Mouse (Mus musculus): ENCODE measurements around the gene Hhipl2. TPM values are rescaled to one million over a fixed set of nuclear protein-coding genes. Genes with fewer than 3 reads are reported as not detected.

Gene Hhipl2
- polyA plus RNA-seq, 1 experiment from 2014 or later, result not detected

- no peak overlapping the region for H3K27ac ChIP-seq (ENCODE audit: low read depth, low read length)
- H3K36me3 ChIP-seq (ENCODE audit: control insufficient read depth, insufficient read depth), result no peaks in the 10 kb centered on the region
- no peaks in the 10 kb centered on the region for H3K4me1 ChIP-seq (replicated peaks; ENCODE audit: control insufficient read depth, insufficient read depth, low read length)
- no peak overlapping the region for H3K4me3 ChIP-seq (ENCODE audit: low read depth, low read length)
- no peaks in the 10 kb centered on the region for H3K9me3 ChIP-seq (ENCODE audit: control insufficient read depth)
- no peak overlapping the region for H3K4me2 ChIP-seq (replicated peaks; ENCODE audit: low read depth)
- no peak for TF ChIP-seq CTCF (IDR thresholded peaks at IDR 0.05; ENCODE audit: low read depth)
- no peak overlapping the region for H3K9ac ChIP-seq (ENCODE audit: low read depth, low read length)
- no peaks in the 10 kb centered on the region for H3K27me3 ChIP-seq (replicated peaks; ENCODE audit: control insufficient read depth, insufficient read depth, low read length)
- no peak for ATAC-seq
- 89% methylated on average over 7 of the region's 7 CpGs for WGBS
These were observed 1.7 kb downstream of the Hhipl2 start for GRCm38 (mm10) chr1:183419741-183420140.

- no peak overlapping the region for H3K9ac ChIP-seq (ENCODE audit: low read depth, low read length)
- H3K4me1 ChIP-seq (replicated peaks; ENCODE audit: control insufficient read depth, insufficient read depth, low read length), result no peaks in the 10 kb centered on the region
- H3K4me3 ChIP-seq (ENCODE audit: low read depth, low read length), result no peak overlapping the region
- no peak for ATAC-seq
- no peak for TF ChIP-seq CTCF (IDR thresholded peaks at IDR 0.05; ENCODE audit: low read depth)
- no peaks in the 10 kb centered on the region for H3K9me3 ChIP-seq (ENCODE audit: control insufficient read depth)
- no peak overlapping the region for H3K4me2 ChIP-seq (replicated peaks; ENCODE audit: low read depth)
- H3K36me3 ChIP-seq (ENCODE audit: control insufficient read depth, insufficient read depth), result no peaks in the 10 kb centered on the region
- 81% methylated on average over 10 of the region's 10 CpGs for WGBS
- H3K27me3 ChIP-seq (replicated peaks; ENCODE audit: control insufficient read depth, insufficient read depth, low read length), result no peaks in the 10 kb centered on the region
- H3K27ac ChIP-seq (ENCODE audit: low read depth, low read length), result no peak overlapping the region
These were observed 2.3 kb downstream of the Hhipl2 start for GRCm38 (mm10) chr1:183420296-183420695.

GRCm38 (mm10) chr1:183424100-183424499 lies 6.1 kb downstream of the Hhipl2 start:
- Histone ChIP-seq H3K4me3 (ENCODE audit: low read depth, low read length) (no peak overlapping the region), H3K9me3 (ENCODE audit: control insufficient read depth) (no peaks in the 10 kb centered on the region), H3K9ac (ENCODE audit: low read depth, low read length) (no peak overlapping the region), H3K27me3 (replicated peaks; ENCODE audit: control insufficient read depth, insufficient read depth, low read length) (no peaks in the 10 kb centered on the region), H3K4me1 (replicated peaks; ENCODE audit: control insufficient read depth, insufficient read depth, low read length) (no peaks in the 10 kb centered on the region), H3K36me3 (ENCODE audit: control insufficient read depth, insufficient read depth) (no peaks in the 10 kb centered on the region), H3K27ac (ENCODE audit: low read depth, low read length) (no peak overlapping the region), H3K4me2 (replicated peaks; ENCODE audit: low read depth) (no peak overlapping the region)
- no peak for ATAC-seq
- WGBS, result 92% methylated on average over 7 of the region's 7 CpGs
- peak; percentile 20; the same call in 1 of the 2 replicates for TF ChIP-seq CTCF (IDR thresholded peaks at IDR 0.05; ENCODE audit: low read depth)

DNA sequence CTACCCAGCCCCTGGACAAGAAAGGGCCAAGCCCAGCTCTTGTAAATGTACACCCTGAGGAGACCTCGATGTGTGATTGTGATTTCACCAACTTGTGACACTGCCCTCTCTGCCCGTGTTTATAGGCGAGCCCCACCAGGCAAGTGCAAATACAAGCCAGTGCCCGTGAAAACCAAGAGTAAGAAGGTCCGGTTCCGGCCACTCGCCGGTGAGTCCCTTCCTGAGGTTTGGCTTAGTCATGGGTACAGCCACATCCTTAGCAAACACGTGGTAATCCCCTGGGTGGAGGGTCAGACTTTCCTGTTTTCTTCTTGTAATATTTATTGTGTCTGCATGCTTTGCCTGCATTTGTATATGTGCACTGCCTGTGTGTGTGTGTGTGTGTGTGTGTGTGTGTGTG lies 16.9 kb downstream of the Hhipl2 start:
- no peak for ATAC-seq
- no peaks in the 10 kb centered on the region; the same call in 1 of the 2 replicates for H3K4me1 ChIP-seq (replicated peaks; ENCODE audit: control insufficient read depth, insufficient read depth, low read length)
- H3K4me3 ChIP-seq (ENCODE audit: low read depth, low read length), result no peak overlapping the region
- H3K36me3 ChIP-seq (ENCODE audit: control insufficient read depth, insufficient read depth), result no peaks in the 10 kb centered on the region
- no peaks in the 10 kb centered on the region for H3K27me3 ChIP-seq (replicated peaks; ENCODE audit: control insufficient read depth, insufficient read depth, low read length)
- H3K9me3 ChIP-seq (ENCODE audit: control insufficient read depth), result no peaks in the 10 kb centered on the region
- no peak overlapping the region for H3K4me2 ChIP-seq (replicated peaks; ENCODE audit: low read depth)
- no peak overlapping the region for H3K9ac ChIP-seq (ENCODE audit: low read depth, low read length)
- no peak overlapping the region for H3K27ac ChIP-seq (ENCODE audit: low read depth, low read length)
- 84% methylated on average over 9 of the region's 9 CpGs for WGBS
- no peak for TF ChIP-seq CTCF (IDR thresholded peaks at IDR 0.05; ENCODE audit: low read depth)

- H3K4me1 ChIP-seq (replicated peaks; ENCODE audit: control insufficient read depth, insufficient read depth, low read length), result no peaks in the 10 kb centered on the region; the same call in 1 of the 2 replicates
- peak overlapping the region; percentile 35; the same call in 1 of the 2 replicates for H3K27ac ChIP-seq (ENCODE audit: low read depth, low read length)
- ATAC-seq, result peak; percentile 92
- no peaks in the 10 kb centered on the region for H3K36me3 ChIP-seq (ENCODE audit: control insufficient read depth, insufficient read depth)
- WGBS, result 20% methylated on average over 22 of the region's 22 CpGs
- peak overlapping the region; percentile 26 for H3K4me3 ChIP-seq (ENCODE audit: low read depth, low read length)
- 0 out of 2 replicates have a peak overlapping the region, but pooled peaks have one; percentile 22 for H3K9ac ChIP-seq (ENCODE audit: low read depth, low read length)
- no peaks in the 10 kb centered on the region for H3K9me3 ChIP-seq (ENCODE audit: control insufficient read depth)
- TF ChIP-seq CTCF (IDR thresholded peaks at IDR 0.05; ENCODE audit: low read depth), result peak; percentile 95
- no peaks in the 10 kb centered on the region for H3K27me3 ChIP-seq (replicated peaks; ENCODE audit: control insufficient read depth, insufficient read depth, low read length)
- peak overlapping the region; percentile 59 for H3K4me2 ChIP-seq (replicated peaks; ENCODE audit: low read depth)
These were observed 21.0 kb downstream of the Hhipl2 start for GRCm38 (mm10) chr1:183439036-183439435.

DNA sequence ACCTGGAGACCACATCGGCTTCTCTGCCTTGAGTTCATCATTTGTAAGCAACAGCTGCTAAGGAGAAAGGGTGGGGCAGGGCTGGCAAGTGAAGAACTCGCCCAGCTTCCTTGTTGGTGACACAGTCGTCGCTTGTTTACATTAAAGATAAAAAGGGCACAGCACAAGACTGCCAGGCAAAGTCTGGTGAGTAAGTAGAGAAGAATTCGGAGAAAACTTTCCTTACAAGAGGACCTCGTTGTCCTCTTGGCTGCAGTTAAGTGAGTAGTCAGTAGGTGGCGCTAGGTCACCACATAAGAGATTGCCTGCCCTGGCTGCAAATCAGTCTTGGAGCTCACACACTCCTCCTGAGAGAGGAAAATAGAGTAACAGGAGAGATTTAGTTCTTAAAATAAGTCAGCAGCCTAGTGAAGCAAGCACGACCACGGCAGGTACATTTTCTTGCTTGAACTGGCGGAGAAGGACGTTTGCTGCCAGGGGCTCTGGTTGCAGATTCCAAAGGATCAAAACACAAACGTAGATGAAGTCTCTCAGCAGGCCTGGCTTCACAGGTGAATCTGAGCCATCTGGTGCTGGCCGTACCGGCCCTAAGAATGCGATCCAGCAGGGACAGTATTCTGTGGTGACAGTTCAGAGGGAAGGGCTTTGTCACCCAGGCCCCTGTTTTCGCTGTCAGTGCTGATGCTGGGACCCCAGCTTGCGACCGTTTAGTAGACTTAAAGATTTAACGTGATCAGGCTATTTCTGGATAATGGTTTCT lies 24.2 kb downstream of the Hhipl2 start:
- Histone ChIP-seq H3K4me2 (replicated peaks; ENCODE audit: low read depth) (no peak overlapping the region), H3K4me3 (ENCODE audit: low read depth, low read length) (no peak overlapping the region), H3K9me3 (ENCODE audit: control insufficient read depth) (no peaks in the 10 kb centered on the region), H3K27me3 (replicated peaks; ENCODE audit: control insufficient read depth, insufficient read depth, low read length) (no peaks in the 10 kb centered on the region), H3K4me1 (replicated peaks; ENCODE audit: control insufficient read depth, insufficient read depth, low read length) (no peaks in the 10 kb centered on the region; the same call in 1 of the 2 replicates), H3K36me3 (ENCODE audit: control insufficient read depth, insufficient read depth) (no peaks in the 10 kb centered on the region), H3K9ac (ENCODE audit: low read depth, low read length) (no peak overlapping the region), H3K27ac (ENCODE audit: low read depth, low read length) (no peak overlapping the region)
- peak; percentile 97 for TF ChIP-seq CTCF (IDR thresholded peaks at IDR 0.05; ENCODE audit: low read depth)
- ATAC-seq, result peak; percentile 63
- 22% methylated on average over 19 of the region's 19 CpGs for WGBS

Measured in intestine, postnatal 0 days (tissue).